Mouse (Mus musculus) cerebellum, adult 2 months (tissue): ENCODE data around the gene Hist3h2a.

Experiments used
- CTCF ChIP-seq: fragments of 200-500 bp; IDR thresholded peaks from 2 replicates; pipeline ENCODE4 v1.5.1; 2011; ENCODE audit warnings: low read depth, mild to moderate bottlenecking, control low read depth, low read length, moderate library complexity, borderline replicate concordance; ENCODE audit not compliant: insufficient read depth
- POLR2A ChIP-seq: fragments of 200-500 bp; IDR thresholded peaks from 2 replicates; pipeline ENCODE4 v1.6.1; 2011; ENCODE audit warnings: low read length, control low read depth, borderline replicate concordance; ENCODE audit not compliant: insufficient read depth

DNA sequence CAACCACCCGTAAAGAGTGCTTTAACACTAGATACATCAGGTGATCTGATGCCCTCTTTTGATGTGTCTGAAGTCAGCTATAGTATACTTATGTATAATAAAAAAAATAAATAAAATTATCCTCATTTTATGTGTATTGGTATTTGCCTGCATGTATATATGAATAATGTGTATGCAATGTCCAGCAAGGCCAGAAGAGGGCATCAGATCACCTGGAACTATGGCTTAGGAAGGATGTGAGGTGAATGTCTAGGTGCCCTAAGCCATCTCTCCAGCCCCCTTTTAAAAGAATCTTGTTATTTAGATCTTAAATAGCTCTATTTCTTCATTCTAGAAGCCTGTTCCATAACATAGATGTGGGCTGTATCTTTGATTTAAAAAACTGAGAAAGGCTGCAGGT is 12.9 kb downstream of the Hist3h2a start:
- TF ChIP-seq POLR2A: no peak
- no peak for TF ChIP-seq CTCF
